Mouse (Mus musculus) stomach, embryonic 14.5 days (tissue): ENCODE measurements at regions not wholly inside any gene's neighbourhood (a gene's known extent, or its start where the extent isn't known, plus 50 kb on each side); places are given as distances from the start of the nearest gene placed in this dataset.

ENCODE experiments used
- ATAC-seq: fragments of 200-750 bp; cut with Nextera tagmentation; 2 replicates; pipeline ENCODE4 v1.8.0; 2017; ENCODE audit warnings: low read depth, moderate TSS enrichment; ENCODE audit not compliant: insufficient number of reproducible peaks, insufficient read depth, low FRiP score
- H3K27ac ChIP-seq: fragments of 300-500 bp; sonication (generic); 2 replicates; pipeline ENCODE4 v1.5.1; 2014; ENCODE audit warnings: mild to moderate bottlenecking, low read length, moderate library complexity, mixed read lengths
- H3K27me3 ChIP-seq: fragments of 300-500 bp; sonication (generic); 2 replicates; pipeline ENCODE4 v1.6.1; 2014; ENCODE audit warnings: low read length, control low read depth, mixed read lengths; ENCODE audit not compliant: control insufficient read depth, insufficient read depth
- H3K36me3 ChIP-seq: fragments of 300-500 bp; sonication (generic); 2 replicates; pipeline ENCODE4 v1.6.1; 2014; ENCODE audit warnings: mild to moderate bottlenecking, control low read depth, low read length, moderate library complexity, mixed read lengths; ENCODE audit not compliant: control insufficient read depth, insufficient read depth
- H3K4me1 ChIP-seq: fragments of 300-500 bp; sonication (generic); 2 replicates; pipeline ENCODE4 v1.6.1; 2014; ENCODE audit warnings: low read length, control low read depth, mixed read lengths; ENCODE audit not compliant: control insufficient read depth, insufficient read depth
- H3K4me2 ChIP-seq: fragments of 300-500 bp; sonication (generic); replicated peaks from 2 replicates; pipeline ENCODE4 v1.6.1; 2014; ENCODE audit warnings: low read depth, low read length, control low read depth
- H3K4me3 ChIP-seq: fragments of 300-500 bp; sonication (generic); 2 replicates; pipeline ENCODE4 v1.5.1; 2014; ENCODE audit warnings: low read depth, low read length, control low read depth
- H3K9ac ChIP-seq: fragments of 300-500 bp; sonication (generic); replicated peaks from 2 replicates; pipeline ENCODE4 v1.6.1; 2014; ENCODE audit warnings: low read depth, mild to moderate bottlenecking, control low read depth, low read length, moderate library complexity, mixed read lengths
- H3K9me3 ChIP-seq: fragments of 300-500 bp; sonication (generic); 2 replicates; pipeline ENCODE4 v1.6.1; 2016; ENCODE audit warnings: low read depth, low read length, control low read depth; ENCODE audit not compliant: control insufficient read depth
- WGBS: fragments of 180-500 bp; shearing (Covaris S2); extraction: QIAGEN DNeasy Blood & Tissue Kit; methylation state at CpG from one replicate; pipeline ENCODE4 v1.1.7; 2014; 5-methylcytosine and 5-hydroxymethylcytosine counted together

DNA sequence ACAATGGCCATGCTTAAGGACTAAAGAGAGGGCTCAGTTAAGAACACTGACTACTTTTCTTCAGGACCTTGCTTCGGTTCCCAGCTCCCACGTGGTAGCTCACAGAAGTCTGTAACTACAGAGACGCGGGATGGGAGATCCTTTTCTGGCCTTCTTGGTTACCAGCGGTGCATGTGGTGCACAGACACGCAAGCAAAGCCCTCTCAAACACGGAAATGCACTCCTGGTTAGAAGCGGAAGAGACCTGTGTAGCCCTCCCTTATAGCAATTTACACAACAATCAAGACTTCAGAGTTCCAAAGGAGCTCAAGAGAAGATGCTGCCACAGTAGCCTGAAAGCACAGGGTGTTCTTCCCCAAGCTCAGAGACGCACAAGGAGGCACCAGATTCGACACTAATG lies 225.6 kb downstream of the Unc5cl start:
- WGBS = 83% methylated on average over 10 of the region's 10 CpGs
- no peak overlapping the region for H3K9ac ChIP-seq
- no peak overlapping the region for H3K4me2 ChIP-seq
- no peaks in the 10 kb centered on the region for H3K27me3 ChIP-seq
- H3K27ac ChIP-seq = no peak overlapping the region
- ATAC-seq = no peak
- H3K4me1 ChIP-seq = no peaks in the 10 kb centered on the region
- no peaks in the 10 kb centered on the region for H3K9me3 ChIP-seq
- H3K4me3 ChIP-seq = no peak overlapping the region
- no peaks in the 10 kb centered on the region for H3K36me3 ChIP-seq

DNA sequence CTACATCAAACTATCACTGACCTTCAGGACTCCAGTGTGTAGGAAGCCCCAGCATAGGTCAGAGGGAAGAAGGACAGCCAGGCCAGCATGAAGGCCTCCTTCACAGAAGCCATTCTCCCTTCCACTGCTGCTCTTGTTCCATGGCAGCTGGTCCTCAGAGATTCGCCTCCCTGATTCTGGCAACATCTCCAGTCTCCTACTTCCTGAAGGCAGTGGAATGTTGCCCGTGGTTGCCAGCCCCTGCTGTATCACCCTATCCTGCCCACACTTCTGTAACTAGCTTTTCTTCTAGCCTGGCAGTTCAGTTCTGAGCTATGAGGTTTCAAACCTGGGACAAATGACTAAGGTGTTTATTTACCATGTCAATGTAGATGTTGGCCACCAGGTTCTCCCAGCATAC lies 234.2 kb downstream of the Unc5cl start:
- no peak overlapping the region for H3K4me2 ChIP-seq
- H3K36me3 ChIP-seq = no peaks in the 10 kb centered on the region
- 85% methylated on average over 2 of the region's 2 CpGs for WGBS
- no peak overlapping the region for H3K4me3 ChIP-seq
- ATAC-seq = no peak
- H3K9ac ChIP-seq = no peak overlapping the region
- no peak overlapping the region for H3K27ac ChIP-seq
- H3K27me3 ChIP-seq = no peaks in the 10 kb centered on the region
- H3K9me3 ChIP-seq = no peaks in the 10 kb centered on the region
- H3K4me1 ChIP-seq = no peaks in the 10 kb centered on the region

DNA sequence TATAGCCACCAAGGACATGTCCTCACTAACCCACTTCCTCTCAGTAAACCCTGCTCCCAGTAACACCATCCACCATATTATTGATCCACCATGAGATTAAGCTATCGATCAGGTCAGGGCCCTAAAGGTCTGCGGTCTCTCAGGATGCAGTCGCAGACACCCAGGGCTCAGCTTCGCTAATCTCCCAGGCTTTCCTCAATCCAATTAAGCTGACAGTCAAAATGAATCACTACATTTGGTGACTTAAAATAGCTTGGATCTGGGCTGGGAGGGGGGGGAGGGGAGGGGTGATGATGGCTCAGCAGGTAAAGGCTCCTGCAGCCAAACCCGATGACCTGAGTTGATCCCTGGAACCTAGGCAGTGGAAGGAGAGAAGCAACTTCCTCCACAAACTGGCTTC lies 233.7 kb upstream of the Lrfn2 start:
- WGBS = 86% methylated on average over 5 of the region's 5 CpGs
- H3K4me3 ChIP-seq = no peak overlapping the region
- no peaks in the 10 kb centered on the region for H3K36me3 ChIP-seq
- H3K4me1 ChIP-seq = no peaks in the 10 kb centered on the region
- no peak overlapping the region for H3K9ac ChIP-seq
- H3K27me3 ChIP-seq = no peaks in the 10 kb centered on the region
- H3K27ac ChIP-seq = no peak overlapping the region
- H3K4me2 ChIP-seq = no peak overlapping the region
- no peak for ATAC-seq
- 0 out of 2 replicates have a peak, but pooled peaks cover 4% of the 10 kb centered on the region for H3K9me3 ChIP-seq

DNA sequence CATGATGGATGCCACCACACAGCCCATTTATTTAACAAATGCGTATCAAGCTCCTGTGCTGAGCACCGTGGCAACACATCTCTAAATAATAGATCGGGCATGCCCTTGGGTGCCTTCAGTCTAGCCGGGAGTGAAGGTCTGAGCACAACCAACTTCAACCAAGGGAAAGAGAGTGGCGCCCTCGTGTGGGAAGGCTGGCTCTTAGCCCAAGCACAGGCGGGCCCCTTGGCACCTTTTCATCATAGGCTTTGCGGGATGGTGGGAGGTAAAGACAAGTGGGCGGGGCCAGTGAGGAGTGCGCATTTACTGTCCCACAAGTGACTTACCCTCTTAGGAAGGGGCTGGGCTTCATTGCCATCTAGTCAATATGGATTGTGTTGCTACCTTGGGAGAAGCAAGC lies 231.6 kb upstream of the Lrfn2 start:
- ATAC-seq = no peak
- Histone ChIP-seq H3K9ac (no peak overlapping the region), H3K36me3 (no peaks in the 10 kb centered on the region), H3K27me3 (no peaks in the 10 kb centered on the region), H3K4me1 (no peaks in the 10 kb centered on the region), H3K4me3 (no peak overlapping the region), H3K9me3 (0 out of 2 replicates have a peak, but pooled peaks cover 4% of the 10 kb centered on the region), H3K27ac (no peak overlapping the region), H3K4me2 (no peak overlapping the region)
- WGBS = 26% methylated on average over 10 of the region's 10 CpGs

DNA sequence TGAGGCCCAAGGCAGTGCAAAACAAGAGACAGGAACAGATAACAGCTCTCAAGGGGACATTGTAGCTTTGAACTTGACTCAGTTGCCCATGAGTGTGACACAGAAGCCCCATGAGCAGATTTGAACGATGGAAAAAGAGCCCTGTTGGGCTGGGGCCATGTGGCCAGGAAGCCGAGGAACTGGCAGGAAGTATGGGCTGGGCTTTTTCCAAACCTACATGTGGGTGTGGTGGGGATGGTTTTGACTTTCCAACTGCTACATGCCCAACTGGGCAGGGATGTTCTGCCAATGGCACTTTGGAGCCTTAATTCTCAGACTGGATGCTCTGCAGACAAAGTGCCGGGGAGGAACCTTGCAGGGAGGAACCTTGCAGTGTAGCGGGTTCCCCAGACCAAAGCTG lies 211.7 kb upstream of the Lrfn2 start:
- 78% methylated on average over 4 of the region's 4 CpGs for WGBS
- no peak overlapping the region for H3K9ac ChIP-seq
- no peaks in the 10 kb centered on the region for H3K9me3 ChIP-seq
- no peak overlapping the region for H3K27ac ChIP-seq
- no peaks in the 10 kb centered on the region for H3K36me3 ChIP-seq
- no peak for ATAC-seq
- no peak overlapping the region for H3K4me2 ChIP-seq
- no peak overlapping the region for H3K4me3 ChIP-seq
- no peaks in the 10 kb centered on the region for H3K27me3 ChIP-seq
- H3K4me1 ChIP-seq = no peaks in the 10 kb centered on the region

DNA sequence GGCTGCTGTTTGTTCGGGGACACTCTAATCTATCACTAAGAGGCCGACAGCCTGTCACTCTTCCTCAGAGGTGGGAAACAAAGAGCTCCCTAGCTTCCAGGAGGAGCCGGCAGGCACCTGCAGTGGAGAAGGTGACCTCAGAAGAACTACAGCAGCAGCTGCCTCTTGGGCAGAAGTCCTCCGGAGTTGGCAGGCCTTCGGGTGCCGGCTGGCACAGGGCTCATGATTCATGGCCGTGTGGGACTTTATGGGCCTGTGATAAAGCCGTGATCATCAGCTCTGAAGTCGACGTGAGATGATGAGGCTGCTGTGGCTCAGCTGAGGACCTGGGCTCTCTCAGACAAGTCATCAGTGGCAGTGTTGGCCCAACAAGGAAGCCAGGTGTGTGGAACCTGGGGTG lies 208.9 kb upstream of the Lrfn2 start:
- H3K4me2 ChIP-seq = no peak overlapping the region
- no peaks in the 10 kb centered on the region for H3K27me3 ChIP-seq
- 72% methylated on average over 10 of the region's 10 CpGs for WGBS
- no peaks in the 10 kb centered on the region for H3K36me3 ChIP-seq
- ATAC-seq = no peak
- no peak overlapping the region for H3K9ac ChIP-seq
- H3K4me1 ChIP-seq = no peaks in the 10 kb centered on the region
- H3K4me3 ChIP-seq = no peak overlapping the region
- no peak overlapping the region for H3K27ac ChIP-seq
- H3K9me3 ChIP-seq = no peaks in the 10 kb centered on the region

DNA sequence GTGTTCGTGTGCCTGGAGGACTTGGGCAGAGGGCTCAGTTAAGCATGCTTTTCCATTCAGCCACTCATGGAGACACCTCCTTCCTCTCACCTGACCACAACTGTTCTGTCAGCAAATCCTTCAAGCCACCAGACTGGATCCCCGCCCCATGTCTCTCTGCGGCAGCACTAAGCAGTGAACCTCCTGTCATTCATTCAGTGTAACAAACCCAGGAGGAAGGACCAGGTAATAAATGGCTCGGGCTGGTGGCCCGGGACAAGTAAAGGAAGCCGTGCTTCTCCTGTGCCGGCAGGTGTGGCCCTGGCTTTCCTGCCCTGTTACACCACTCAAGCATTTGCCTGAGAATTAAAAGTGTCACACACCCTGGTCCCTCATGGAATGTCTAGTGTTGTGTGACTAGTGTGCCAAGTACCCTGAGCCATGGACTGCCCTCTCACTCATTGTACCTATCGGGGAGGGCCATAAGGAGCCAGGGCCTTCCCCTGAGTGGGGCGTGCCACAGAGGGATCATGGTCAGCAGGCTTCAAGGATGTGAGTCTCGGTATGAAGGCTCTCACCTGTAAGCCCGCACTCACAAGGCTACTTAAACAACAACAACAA lies 207.6 kb upstream of the Lrfn2 start:
- H3K36me3 ChIP-seq = no peaks in the 10 kb centered on the region
- H3K9me3 ChIP-seq = no peaks in the 10 kb centered on the region
- no peaks in the 10 kb centered on the region for H3K27me3 ChIP-seq
- no peaks in the 10 kb centered on the region for H3K4me1 ChIP-seq
- H3K4me3 ChIP-seq = no peak overlapping the region
- H3K9ac ChIP-seq = no peak overlapping the region
- H3K27ac ChIP-seq = no peak overlapping the region
- ATAC-seq = no peak
- 64% methylated on average over 11 of the region's 11 CpGs for WGBS
- no peak overlapping the region for H3K4me2 ChIP-seq

DNA sequence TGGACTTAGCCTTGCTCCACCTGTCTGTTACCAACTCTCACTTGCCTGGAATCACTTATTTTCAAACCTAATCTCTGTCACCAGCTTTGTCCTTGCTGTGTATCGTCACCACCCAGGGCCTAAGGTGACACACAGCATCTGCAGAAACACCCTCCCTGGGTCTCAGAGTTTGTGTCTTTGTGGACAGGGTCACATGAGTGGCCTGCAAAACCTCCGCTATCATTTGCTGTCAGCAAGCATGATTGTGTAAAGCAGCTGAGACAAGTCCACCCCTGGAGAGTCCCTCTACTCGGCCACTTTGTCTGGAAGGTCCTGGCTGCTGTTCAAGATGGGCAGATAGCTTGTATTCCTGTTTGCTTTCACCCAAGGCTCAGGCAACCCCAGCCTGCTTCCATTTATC lies 205.7 kb upstream of the Lrfn2 start:
- no peak overlapping the region for H3K9ac ChIP-seq
- H3K27ac ChIP-seq = no peak overlapping the region
- H3K4me3 ChIP-seq = no peak overlapping the region
- 50% methylated on average over 3 of the region's 3 CpGs for WGBS
- H3K36me3 ChIP-seq = no peaks in the 10 kb centered on the region
- H3K4me1 ChIP-seq = no peaks in the 10 kb centered on the region
- no peak for ATAC-seq
- H3K27me3 ChIP-seq = no peaks in the 10 kb centered on the region
- H3K9me3 ChIP-seq = no peaks in the 10 kb centered on the region
- no peak overlapping the region for H3K4me2 ChIP-seq

DNA sequence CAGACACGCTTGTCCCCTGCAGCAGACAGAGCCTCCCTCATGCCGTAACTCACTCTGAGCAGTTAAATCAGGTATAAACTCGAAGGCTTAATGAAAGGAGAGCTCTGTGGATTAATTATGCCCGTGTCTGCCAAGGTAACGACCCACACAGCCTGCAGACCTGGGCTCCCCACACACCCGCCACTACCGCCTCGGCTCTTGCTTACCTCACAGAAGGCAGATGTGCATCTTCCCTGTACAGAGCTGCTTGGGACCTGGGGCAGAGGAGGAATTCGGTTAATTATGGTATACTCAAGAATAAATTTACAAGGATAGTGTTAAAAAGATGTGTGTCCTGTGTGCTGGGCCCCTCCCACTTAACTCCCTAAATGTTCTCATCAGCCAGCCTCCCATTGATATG lies 198.4 kb upstream of the Lrfn2 start:
- WGBS = 72% methylated on average over 9 of the region's 9 CpGs
- no peaks in the 10 kb centered on the region for H3K27me3 ChIP-seq
- no peak overlapping the region for H3K4me2 ChIP-seq
- no peaks in the 10 kb centered on the region for H3K36me3 ChIP-seq
- no peak overlapping the region for H3K4me3 ChIP-seq
- no peak overlapping the region for H3K27ac ChIP-seq
- no peaks in the 10 kb centered on the region for H3K9me3 ChIP-seq
- no peak overlapping the region for H3K9ac ChIP-seq
- ATAC-seq = no peak
- no peaks in the 10 kb centered on the region for H3K4me1 ChIP-seq
